ENCODE assay signal across 8 mouse cellular contexts in the genomic region with DNA sequence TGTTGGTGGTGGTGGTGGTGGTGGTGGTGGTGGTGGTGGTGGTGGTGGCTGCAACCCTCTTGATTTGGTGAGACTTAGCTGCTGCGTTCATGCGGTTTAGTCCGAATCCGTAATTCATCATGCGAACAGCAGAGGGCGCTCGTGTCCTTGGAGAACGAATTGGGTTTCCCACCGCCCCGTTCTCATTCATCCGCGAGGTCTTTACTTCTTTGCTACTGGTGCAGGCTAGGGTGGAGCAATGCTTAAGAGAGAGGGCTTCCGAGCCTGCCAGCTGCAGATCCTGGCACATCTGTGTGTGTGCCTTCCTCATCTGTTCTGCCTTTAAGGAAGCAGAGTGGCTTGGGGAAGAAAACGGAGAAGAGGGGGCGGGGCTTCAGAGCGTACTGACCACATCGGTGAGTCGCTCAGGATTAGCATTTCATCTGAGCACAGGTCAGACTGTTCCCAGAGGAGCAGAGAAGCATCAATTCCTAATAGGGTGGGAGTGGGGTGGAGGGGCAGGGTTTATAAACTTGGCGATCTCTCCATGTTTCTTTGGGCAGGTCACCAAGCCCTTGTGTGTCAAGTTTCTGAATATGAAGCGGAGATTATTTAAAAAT.
DNase-seq lines count a peak whose midpoint lies in the region; ATAC-seq and TF ChIP-seq lines count a peak whose summit lies in the region.

No protein-coding gene starts in this region.

- H3K79me3 ChIP-seq in C2C12 (ENCODE audit: low read depth), result no peaks in the 10 kb centered on the region

- 6% methylated on average over 20 of the region's 20 CpGs for WGBS in heart, embryonic 15.5 days
- 4% methylated on average over 20 of the region's 20 CpGs for WGBS in liver, embryonic 15.5 days (ENCODE audit: insufficient replicate concordance)
- 5% methylated on average over 20 of the region's 20 CpGs for WGBS in neural tube, embryonic 13.5 days

- H3K9me3 ChIP-seq in heart, embryonic 15.5 days (replicated peaks), result no peaks in the 10 kb centered on the region
- H3K9me3 ChIP-seq in liver, embryonic 15.5 days (replicated peaks), result no peaks in the 10 kb centered on the region
- H3K9me3 ChIP-seq in neural tube, embryonic 13.5 days, result no peaks in the 10 kb centered on the region

- H3K27me3 ChIP-seq in C2C12 (ENCODE audit: control insufficient read depth, insufficient read depth, insufficient read length), result peaks cover 17% of the 10 kb centered on the region
- peaks cover 13% of the 10 kb centered on the region; the same call in 1 of the 2 replicates for H3K27me3 ChIP-seq in heart, embryonic 15.5 days
- no peaks in the 10 kb centered on the region; the same call in 1 of the 2 replicates for H3K27me3 ChIP-seq in liver, embryonic 15.5 days
- H3K27me3 ChIP-seq in neural tube, embryonic 13.5 days, result no peaks in the 10 kb centered on the region
- H3K27me3 ChIP-seq in testis, adult 2 months (ENCODE audit: control insufficient read depth, insufficient read depth, low read length), result no peaks in the 10 kb centered on the region

- H3K4me2 ChIP-seq in heart, embryonic 15.5 days, result peak overlapping the region; percentile 88
- peak overlapping the region; percentile 56 for H3K4me2 ChIP-seq in liver, embryonic 15.5 days
- peak overlapping the region; percentile 69 for H3K4me2 ChIP-seq in neural tube, embryonic 13.5 days

- TF ChIP-seq POLR2A in brain, embryonic 14.5 days (IDR thresholded peaks at IDR 0.05; ENCODE audit: borderline replicate concordance, extremely low read depth, insufficient read depth, insufficient read length, poor library complexity, severe bottlenecking), result no peak
- TF ChIP-seq POLR2A in testis, adult 2 months (IDR thresholded peaks at IDR 0.05; ENCODE audit: control insufficient read depth, low read depth, low read length), result no peak

- H3K36me3 ChIP-seq in C2C12 (ENCODE audit: control insufficient read depth, insufficient read depth), result no peaks in the 10 kb centered on the region
- no peaks in the 10 kb centered on the region for H3K36me3 ChIP-seq in heart, embryonic 15.5 days
- no peaks in the 10 kb centered on the region for H3K36me3 ChIP-seq in liver, embryonic 15.5 days (replicated peaks)
- H3K36me3 ChIP-seq in neural tube, embryonic 13.5 days, result no peaks in the 10 kb centered on the region
- no peaks in the 10 kb centered on the region for H3K36me3 ChIP-seq in testis, adult 2 months (ENCODE audit: control insufficient read depth, insufficient read depth, low read length)

- TF ChIP-seq CTCF in C2C12 (IDR thresholded peaks at IDR 0.05; ENCODE audit: control insufficient read depth, insufficient read depth, insufficient read length), result peak; percentile 54
- TF ChIP-seq CTCF in brain, embryonic 14.5 days (IDR thresholded peaks at IDR 0.05; ENCODE audit: borderline replicate concordance, extremely low read depth, insufficient read depth, insufficient read length), result peak; percentile 97
- TF ChIP-seq CTCF in testis, adult 2 months (IDR thresholded peaks at IDR 0.05; ENCODE audit: control insufficient read depth, insufficient read depth, insufficient replicate concordance, low read depth, low read length), result peak; percentile 96

- no peak; the same call in 1 of the 2 replicates for ATAC-seq in heart, embryonic 15.5 days (replicated peaks; ENCODE audit: insufficient number of reproducible peaks, insufficient read depth, low FRiP score, low read depth)
- ATAC-seq in liver, embryonic 15.5 days (ENCODE audit: insufficient read depth), result no peak
- ATAC-seq in neural tube, embryonic 13.5 days (ENCODE audit: low read depth), result peak; percentile 83

- H3K9ac ChIP-seq in heart, embryonic 15.5 days, result 0 out of 2 replicates have a peak overlapping the region, but pooled peaks have one; percentile 23
- no peak overlapping the region for H3K9ac ChIP-seq in liver, embryonic 15.5 days
- H3K9ac ChIP-seq in neural tube, embryonic 13.5 days, result peak overlapping the region; percentile 67

- no peaks in the 10 kb centered on the region for H3K79me2 ChIP-seq in C2C12 (ENCODE audit: control insufficient read depth, insufficient read depth)

- H3K4me3 ChIP-seq in C2C12 (ENCODE audit: insufficient read depth, poor library complexity, severe bottlenecking), result no peak overlapping the region
- H3K4me3 ChIP-seq in heart, embryonic 15.5 days, result peak overlapping the region; percentile 51
- peak overlapping the region; percentile 12; the same call in 1 of the 2 replicates for H3K4me3 ChIP-seq in liver, embryonic 15.5 days (replicated peaks)
- peak overlapping the region; percentile 38 for H3K4me3 ChIP-seq in neural tube, embryonic 13.5 days
- H3K4me3 ChIP-seq in testis, adult 2 months (ENCODE audit: control insufficient read depth, low read depth, low read length), result peak overlapping the region; percentile 51

- no peak overlapping the region for H3K27ac ChIP-seq in heart, embryonic 15.5 days
- H3K27ac ChIP-seq in liver, embryonic 15.5 days (replicated peaks), result no peak overlapping the region
- H3K27ac ChIP-seq in neural tube, embryonic 13.5 days (replicated peaks), result peak overlapping the region; percentile 73
- H3K27ac ChIP-seq in testis, adult 2 months (ENCODE audit: control insufficient read depth, insufficient read depth, low read depth, low read length), result no peak overlapping the region

- H3K4me1 ChIP-seq in heart, embryonic 15.5 days (replicated peaks), result peaks cover 6% of the 10 kb centered on the region
- peaks cover 4% of the 10 kb centered on the region; the same call in 1 of the 2 replicates for H3K4me1 ChIP-seq in liver, embryonic 15.5 days (replicated peaks)
- peaks cover 32% of the 10 kb centered on the region for H3K4me1 ChIP-seq in neural tube, embryonic 13.5 days (replicated peaks)
- H3K4me1 ChIP-seq in testis, adult 2 months (ENCODE audit: control insufficient read depth, insufficient read depth, low read length), result peaks cover 4% of the 10 kb centered on the region

- peak; percentile 94 for DNase-seq in brain, embryonic 14.5 days (ENCODE audit: low read depth)
- DNase-seq in fibroblast of lung, adult 2 months (ENCODE audit: low read depth), result peak; percentile 18
- peak; percentile 65 to 91 for DNase-seq in kidney, postnatal 36 days

- H3ac ChIP-seq in C2C12 (ENCODE audit: control insufficient read depth, insufficient read length, low read depth), result no peak overlapping the region

TF ChIP-seq in C2C12, 6 proteins besides CTCF, POLR2A, EP300 and RAD21:
- no peak for TF ChIP-seq FOSL1 (IDR thresholded peaks at IDR 0.05; ENCODE audit: insufficient read depth, low read length, poor library complexity, severe bottlenecking)
- TF ChIP-seq USF1 (IDR thresholded peaks at IDR 0.05; ENCODE audit: low read depth), result no peak
- TF ChIP-seq CEBPB (IDR thresholded peaks at IDR 0.05; ENCODE audit: low read depth), result no peak

Comparison
In these comparisons a context has a peak if more than half of its experiments do, and no peak if none do; other contexts are left out.
1. DNase-seq: peak in every context shown above with its lines; median percentile 94 in brain, embryonic 14.5 days; 78 in kidney, postnatal 36 days; 18 in fibroblast of lung, adult 2 months.